Mouse (Mus musculus) urinary bladder, adult 18-20 months (tissue): ENCODE results near the gene Gm37240.
"Not testable (repeated sequence)": the region's sequence is repeated elsewhere in the genome, so short reads cannot be mapped to it uniquely, and the experiment has no call there.

ENCODE experiments used
- DNase-seq, 2 experiments: peaks; one replicate each; pipeline ENCODE4 v3.0.0; 2022; ENCODE audit warnings: low spot score in 2 of 2, mixed read lengths in 2 of 2

Gm37240 gene

GRCm38 (mm10) chr3:84610183-84610710 lies 1277.1 kb downstream of the Gm37240 start:
- DNase-seq, result no peak

GRCm38 (mm10) chr3:84603212-84603611 lies 1284.1 kb downstream of the Gm37240 start:
- DNase-seq, result no peak

GRCm38 (mm10) chr3:84602759-84603158 lies 1284.6 kb downstream of the Gm37240 start:
- peak in 1 of 2 experiments; percentile 47 for DNase-seq

GRCm38 (mm10) chr3:84601870-84602495 lies 1285.3 kb downstream of the Gm37240 start:
- DNase-seq, result no peak

GRCm38 (mm10) chr3:84598756-84599155 lies 1288.6 kb downstream of the Gm37240 start:
- no peak for DNase-seq

GRCm38 (mm10) chr3:84597996-84598734 lies 1289.2 kb downstream of the Gm37240 start:
- no peak for DNase-seq

GRCm38 (mm10) chr3:84595677-84596234 lies 1291.6 kb downstream of the Gm37240 start:
- no peak for DNase-seq

- no peak for DNase-seq
Measured at GRCm38 (mm10) chr3:84594894-84595676, 1292.2 kb downstream of the Gm37240 start.

- DNase-seq, result no peak
Measured at GRCm38 (mm10) chr3:84593274-84593673, 1294.0 kb downstream of the Gm37240 start, which contains the start of gene Tigd4. TSS of gene Tigd4 (plus strand) at chr3:84593574.

- no peak for DNase-seq
Measured at GRCm38 (mm10) chr3:84586736-84587135, 1300.6 kb downstream of the Gm37240 start.

GRCm38 (mm10) chr3:84582913-84583276 lies 1304.4 kb downstream of the Gm37240 start:
- DNase-seq, result no peak

GRCm38 (mm10) chr3:84582023-84582912 lies 1305.0 kb downstream of the Gm37240 start, which contains the start of gene Arfip1:
TSS of gene Arfip1 (minus strand) at chr3:84582625.
- DNase-seq, result peak; percentile 97

- DNase-seq, result no peak
Measured at GRCm38 (mm10) chr3:84581696-84582022, 1305.7 kb downstream of the Gm37240 start.

- no peak for DNase-seq
Measured at GRCm38 (mm10) chr3:84580716-84581115, 1306.6 kb downstream of the Gm37240 start.

GRCm38 (mm10) chr3:84570501-84570900 lies 1316.8 kb downstream of the Gm37240 start:
- no peak for DNase-seq

GRCm38 (mm10) chr3:84569587-84569986 lies 1317.7 kb downstream of the Gm37240 start:
- DNase-seq, result no peak

GRCm38 (mm10) chr3:84568540-84568939 lies 1318.8 kb downstream of the Gm37240 start:
- DNase-seq, result no peak

- DNase-seq, result no peak
Measured at GRCm38 (mm10) chr3:84563415-84563814, 1323.9 kb downstream of the Gm37240 start.

- DNase-seq, result not testable (repeated sequence)
Measured at GRCm38 (mm10) chr3:84562911-84563310, 1324.4 kb downstream of the Gm37240 start.

GRCm38 (mm10) chr3:84558301-84558700 lies 1329.0 kb downstream of the Gm37240 start:
- DNase-seq, result no peak

GRCm38 (mm10) chr3:84555780-84556179 lies 1331.5 kb downstream of the Gm37240 start:
- DNase-seq, result no peak
